12 mouse cellular contexts compared by ENCODE assay signal in genomic region chr7:115147352-115147977, GRCm38 (mm10).
"Had no signal": no experiment of that assay in that cellular context is flagged by ENCODE, and none has a peak within 500 bp of the region (broad histone marks: within the 10 kb centered on the region; RNA-seq: fewer than 3 reads in every experiment).

No protein-coding gene starts in this region.

- DNase-seq: kidney, adult 11 months; kidney, adult 8-10 months; kidney, postnatal 10 days; kidney, postnatal 36 days; liver; lung, adult 18-20 months; lung, postnatal 10 days; lung, postnatal 36 days; right cerebral cortex, postnatal 4 days; thymus, adult 2 months; thymus, postnatal 14 days; thymus, postnatal 4 days had no signal
